Mouse (Mus musculus) yolk sac, embryonic 10.5 days (tissue): Measurements from ENCODE around the gene Kif1b.
A peak's percentile ranks its signal among the peaks of the same experiment; 100 is the strongest.

Source experiments
- DNase-seq: peaks from one replicate; pipeline ENCODE4 v3.0.0-alpha.2; 2017; ENCODE audit warnings: low spot score

Gene Kif1b

DNA sequence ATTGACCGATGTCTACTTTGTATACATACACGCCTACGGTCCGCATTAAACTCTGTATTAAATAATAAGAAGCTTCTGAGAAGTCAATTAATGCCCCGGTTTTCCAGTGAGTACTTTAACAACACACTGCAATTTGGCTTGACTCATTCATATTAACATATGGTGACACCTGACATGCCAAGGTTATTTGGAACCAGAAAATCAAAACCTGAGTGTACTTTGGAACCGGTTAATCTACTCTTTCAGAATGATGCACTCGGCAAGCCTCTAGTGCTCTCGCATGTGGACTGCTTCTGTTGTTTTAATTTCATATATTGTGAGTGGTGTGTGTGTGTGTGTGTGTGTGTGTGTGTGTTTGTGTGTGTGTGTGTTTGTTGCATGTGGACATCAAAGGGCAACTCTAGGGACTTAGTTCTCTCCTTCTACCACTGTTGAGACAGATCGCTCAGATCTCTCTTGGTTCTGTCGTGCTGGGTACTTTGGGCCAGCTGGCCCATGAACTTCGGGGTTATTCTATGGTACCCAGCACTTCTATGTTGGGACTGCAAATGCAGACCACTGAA lies 6.9 kb upstream of the Kif1b start:
- DNase-seq: no peak

DNA sequence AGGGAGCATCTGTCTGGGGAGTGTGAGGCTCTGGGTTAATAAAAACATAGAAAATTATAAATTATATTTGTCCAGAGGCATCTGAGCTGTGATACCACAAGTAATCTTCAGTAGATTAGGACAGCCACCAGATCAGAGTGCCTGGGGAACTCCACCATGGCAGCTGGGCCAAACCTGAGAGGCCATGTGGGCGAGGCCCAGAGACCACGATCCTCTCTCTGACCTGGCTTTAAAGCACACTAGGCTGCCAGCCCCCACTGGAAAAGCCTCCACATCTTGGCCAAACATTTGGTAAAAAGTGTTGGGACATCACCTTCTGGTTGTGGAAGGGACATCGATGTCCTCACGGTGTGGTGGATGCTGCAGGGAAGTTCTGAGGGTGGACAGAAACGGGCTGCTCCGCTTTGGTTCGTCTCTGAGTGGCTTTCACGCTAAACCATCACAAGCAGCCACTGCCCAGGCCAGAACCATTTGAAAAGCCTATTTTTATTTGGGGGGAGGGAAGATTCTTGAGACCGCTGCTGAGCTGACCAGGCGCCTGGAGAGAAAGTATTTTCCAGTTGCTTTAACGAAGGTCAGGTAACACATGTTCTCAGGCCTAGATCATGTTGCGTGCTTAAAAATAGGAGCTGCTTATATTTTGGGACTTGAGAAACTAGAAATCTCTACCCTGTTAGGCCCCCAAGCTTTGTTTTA lies 6.2 kb upstream of the Kif1b start:
- no peak for DNase-seq

GRCm38 (mm10) chr4:149311996-149312395 lies 4.5 kb upstream of the Kif1b start:
- no peak for DNase-seq

- no peak for DNase-seq
Measured at GRCm38 (mm10) chr4:149308491-149308820, 963 bp upstream of the Kif1b start.

- peak; percentile 48 for DNase-seq
Measured at GRCm38 (mm10) chr4:149306712-149307595, 539 bp downstream of the Kif1b start.

DNA sequence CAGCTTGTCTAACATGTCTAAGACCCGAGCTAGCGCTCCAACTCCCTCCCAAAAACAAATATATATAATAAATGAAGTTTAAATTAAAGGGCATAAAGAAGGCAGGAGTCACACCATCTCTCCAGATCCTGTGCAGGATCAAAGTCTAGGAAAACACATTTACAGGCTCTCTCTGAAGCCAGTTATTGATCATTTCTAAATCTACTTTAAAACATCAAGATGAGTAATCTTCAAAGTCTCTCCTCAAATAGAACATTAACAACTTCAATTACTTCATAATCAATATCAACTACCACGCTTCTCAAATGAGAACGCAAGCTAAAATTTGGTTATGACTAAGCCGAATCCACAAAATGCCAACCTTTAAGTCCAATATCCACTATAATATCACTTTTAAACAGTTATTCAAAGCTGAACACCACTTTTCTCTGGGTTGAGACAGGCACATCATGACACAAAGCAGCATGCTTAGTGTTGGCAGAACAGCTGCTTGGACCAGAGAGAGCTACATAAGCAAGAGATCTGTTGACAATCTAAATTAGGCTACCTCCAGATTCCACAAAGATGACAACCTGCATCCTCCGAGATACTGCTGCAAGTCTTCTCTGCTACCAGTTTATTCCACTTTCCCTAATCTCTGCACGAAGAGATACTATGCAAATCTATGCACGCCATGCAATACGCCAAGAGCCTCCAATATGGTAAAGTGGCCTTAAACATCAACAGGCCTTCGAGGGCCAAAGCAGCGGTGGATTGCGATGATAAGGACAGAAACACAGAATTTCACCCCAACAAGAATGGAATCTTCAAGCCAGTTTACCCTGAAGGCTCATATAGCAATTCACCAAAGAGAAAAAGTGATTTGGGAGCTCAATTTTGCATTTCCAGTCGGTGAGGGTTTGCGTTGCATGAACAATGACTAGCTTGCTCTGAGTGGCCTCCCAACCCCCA lies 1.5 kb downstream of the Kif1b start:
- DNase-seq: no peak

GRCm38 (mm10) chr4:149304466-149304865 lies 3.0 kb downstream of the Kif1b start:
- DNase-seq: no peak

DNA sequence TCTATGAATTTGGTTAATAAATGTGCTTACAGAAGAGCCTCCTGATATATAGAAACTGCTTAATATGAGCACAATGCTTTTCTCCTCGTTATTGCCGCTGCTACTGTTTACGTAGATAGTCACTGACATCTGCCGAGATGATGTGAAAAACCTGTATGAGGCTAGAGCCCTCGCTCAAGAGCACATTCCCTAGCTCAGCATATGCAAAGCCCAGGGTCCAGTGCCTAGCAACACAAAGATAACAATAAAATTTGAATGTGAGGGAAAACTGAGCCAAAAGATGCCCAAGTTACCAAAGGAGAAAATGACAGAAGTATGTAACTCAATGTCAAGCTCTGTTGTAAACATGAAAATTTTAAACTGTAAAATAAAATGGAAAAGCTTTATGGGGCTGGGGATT lies 4.0 kb downstream of the Kif1b start:
- no peak for DNase-seq

GRCm38 (mm10) chr4:149302751-149303150 lies 4.7 kb downstream of the Kif1b start:
- DNase-seq: no peak

DNA sequence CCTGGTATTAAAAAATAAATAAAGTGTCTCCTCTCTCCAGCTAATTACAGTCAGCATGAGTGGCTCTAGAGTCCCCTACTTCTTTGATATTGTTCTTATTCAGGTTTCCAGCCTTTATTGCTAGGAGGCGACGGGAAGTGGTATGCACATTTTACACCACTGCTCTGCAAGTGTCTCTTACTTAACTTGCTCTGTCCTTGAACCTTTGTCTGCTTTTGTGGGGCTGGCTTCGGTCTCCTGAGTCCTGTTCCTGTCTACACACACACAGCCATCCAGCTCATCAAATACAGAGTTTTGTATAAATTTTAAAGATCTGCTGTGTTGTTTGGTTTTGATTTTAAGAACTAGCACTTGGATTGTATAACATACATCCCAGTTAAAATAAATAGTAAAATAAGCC lies 5.4 kb downstream of the Kif1b start:
- DNase-seq: no peak

GRCm38 (mm10) chr4:149296501-149296900 lies 11.0 kb downstream of the Kif1b start:
- no peak for DNase-seq

DNA sequence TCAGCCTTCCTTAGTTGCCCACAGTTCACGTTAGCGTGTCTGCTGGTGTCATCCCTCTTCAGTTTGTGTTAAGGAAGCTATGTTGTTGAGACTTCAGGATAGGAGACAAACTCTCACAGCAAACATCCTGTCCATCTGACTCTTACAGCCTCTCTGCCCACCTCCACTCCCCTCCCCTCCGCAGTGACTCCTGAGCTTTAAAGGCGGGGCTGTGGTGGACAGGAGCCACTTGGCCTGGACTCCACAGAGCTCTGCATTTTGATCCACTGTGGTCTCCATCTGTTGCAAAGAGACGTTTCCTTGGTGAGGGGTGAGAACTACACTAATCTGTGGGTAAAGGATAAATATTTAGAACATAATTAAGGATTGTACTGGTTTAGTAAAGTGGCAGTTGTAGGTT lies 14.5 kb downstream of the Kif1b start:
- no peak for DNase-seq

GRCm38 (mm10) chr4:149291061-149291460 lies 16.4 kb downstream of the Kif1b start:
- DNase-seq: no peak

DNA sequence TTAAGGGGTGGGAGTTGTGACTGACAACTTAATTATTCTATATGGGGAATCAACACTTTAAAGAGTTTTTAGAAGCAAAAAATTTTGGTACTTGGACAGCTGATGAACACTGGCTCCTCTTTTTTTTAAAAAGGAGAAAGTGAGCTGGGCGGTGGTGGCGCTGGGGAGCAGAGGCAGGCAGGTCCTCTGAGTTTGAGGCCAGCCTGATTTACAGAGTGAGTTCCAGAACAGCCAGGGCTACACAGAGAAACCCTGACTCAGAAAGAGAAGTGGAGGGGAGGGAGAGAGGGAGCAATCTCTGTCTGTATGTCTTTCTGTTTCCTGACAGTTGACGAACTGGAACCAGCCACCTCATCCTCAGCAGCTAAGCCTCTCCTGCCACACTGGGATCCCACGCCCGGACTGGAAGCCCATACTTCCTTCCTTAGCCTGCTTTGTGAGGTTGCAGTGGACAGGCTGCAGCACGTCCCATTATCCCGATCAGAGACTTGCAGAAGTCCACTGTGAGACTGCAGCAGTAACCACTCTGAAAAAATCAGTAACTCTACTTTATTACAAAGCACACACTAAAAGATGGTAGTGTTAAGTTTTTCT lies 17.2 kb downstream of the Kif1b start:
- DNase-seq: no peak

GRCm38 (mm10) chr4:149286287-149287137 lies 21.0 kb downstream of the Kif1b start:
- no peak for DNase-seq

DNA sequence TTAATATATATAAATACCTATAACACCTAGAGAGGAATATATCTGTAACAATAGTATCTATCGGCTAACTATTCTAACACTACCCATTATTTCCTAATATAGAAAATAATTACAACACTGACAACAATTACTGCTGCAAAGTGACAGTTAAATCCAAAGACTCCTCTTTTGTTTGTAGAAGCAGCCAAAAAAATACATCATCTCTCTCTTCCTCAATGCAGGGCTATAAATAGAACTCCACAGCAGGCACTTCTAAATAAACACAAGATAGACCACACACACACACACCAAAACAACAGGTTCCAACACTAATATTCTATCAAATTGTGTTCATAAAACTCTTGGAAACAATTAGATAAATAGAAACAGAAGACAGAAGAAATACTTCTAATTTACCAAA lies 21.8 kb downstream of the Kif1b start:
- DNase-seq: no peak

DNA sequence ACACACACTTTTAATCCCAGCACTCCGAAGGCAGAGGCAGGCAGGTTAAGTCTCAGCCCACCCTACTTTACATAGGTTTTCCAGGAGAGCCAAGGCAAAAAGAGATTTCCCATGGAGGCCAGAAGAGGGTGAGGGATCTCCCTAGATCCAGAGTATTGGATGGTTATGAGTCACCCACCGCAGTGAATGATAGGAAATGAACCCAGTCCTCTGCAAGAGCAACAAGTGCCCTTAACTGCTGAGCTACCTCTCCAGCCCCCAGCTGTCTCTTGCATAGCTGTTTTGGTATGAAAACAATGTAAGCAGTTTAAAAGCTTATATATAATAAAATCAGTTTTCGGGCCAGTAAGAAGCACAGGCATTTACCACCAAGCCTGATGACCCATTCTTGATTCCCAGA lies 24.5 kb downstream of the Kif1b start:
- DNase-seq: no peak

DNA sequence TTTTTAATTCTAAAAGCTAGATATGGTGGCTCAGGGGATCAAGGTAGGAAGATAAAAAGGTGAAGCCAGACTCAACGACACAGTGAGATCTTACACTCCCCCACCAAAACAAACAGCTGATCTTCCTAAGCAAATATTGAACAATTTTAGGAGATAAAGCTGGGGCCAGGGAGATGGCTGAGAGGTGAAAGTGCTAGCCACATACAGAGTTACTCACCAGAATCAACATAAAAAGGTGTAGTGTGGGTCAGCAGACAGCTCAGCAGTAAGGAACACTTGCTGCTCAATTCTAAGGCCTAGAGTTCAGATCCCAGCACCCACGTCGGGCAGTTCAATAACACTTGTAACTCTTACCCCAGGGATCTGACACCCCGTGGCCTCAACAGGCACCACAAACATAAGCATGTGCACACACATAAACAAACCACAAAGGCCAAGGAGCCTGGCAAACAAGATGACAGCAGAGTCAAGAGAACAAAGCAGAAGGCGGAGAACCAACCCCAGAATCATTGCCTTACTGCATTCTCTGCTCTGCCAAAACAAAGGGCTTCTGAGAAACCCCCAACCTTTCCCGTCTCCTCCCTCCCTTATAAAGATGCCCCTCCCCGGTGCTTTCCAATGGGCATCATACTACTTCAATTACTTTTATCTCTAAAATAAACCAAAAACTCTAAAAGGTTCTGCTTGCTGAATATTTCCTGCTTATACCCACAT lies 25.3 kb downstream of the Kif1b start:
- peak; percentile 20 for DNase-seq

GRCm38 (mm10) chr4:149277571-149277970 lies 29.9 kb downstream of the Kif1b start:
- DNase-seq: no peak

- DNase-seq: no peak
Measured at GRCm38 (mm10) chr4:149273128-149273527, 34.4 kb downstream of the Kif1b start.
